Mouse (Mus musculus) adrenal gland, postnatal 25 days (tissue): ENCODE data around the gene Dnase2a. TPM values are rescaled to one million over a fixed set of nuclear protein-coding genes. Genes with fewer than 3 reads are reported as not detected.
"Not testable (repeated sequence)": the region's sequence is repeated elsewhere in the genome, so short reads cannot be mapped to it uniquely, and the experiment has no call there.

ENCODE experiments used
- DNase-seq: peaks from one replicate; pipeline ENCODE4 v3.0.0; 2021; ENCODE audit warnings: mixed read lengths
- total RNA-seq: library from RNA; stranded (reverse); gene quantifications from 2 replicates; pipeline ENCODE4 v1.2.3, GENCODE M21; 2021

Dnase2a gene
- total RNA-seq, 1 experiment from 2014 or later = 14.6 TPM

GRCm38 (mm10) chr8:84907979-84908378 is 381 bp upstream of the Dnase2a start:
- not testable (repeated sequence) for DNase-seq

GRCm38 (mm10) chr8:84909162-84909767 is 905 bp downstream of the Dnase2a start:
- no peak for DNase-seq

GRCm38 (mm10) chr8:84909949-84910348 is 1.6 kb downstream of the Dnase2a start:
- DNase-seq = no peak

- DNase-seq = no peak
Measured at GRCm38 (mm10) chr8:84910551-84910950, 2.2 kb downstream of the Dnase2a start.

GRCm38 (mm10) chr8:84911854-84912253 is 3.5 kb downstream of the Dnase2a start:
- DNase-seq = no peak

GRCm38 (mm10) chr8:84912391-84912790 is 4.0 kb downstream of the Dnase2a start:
- no peak for DNase-seq

- DNase-seq = peak; percentile 73
Measured at GRCm38 (mm10) chr8:84912895-84913501, 4.6 kb downstream of the Dnase2a start.

GRCm38 (mm10) chr8:84913502-84913900 is 5.1 kb downstream of the Dnase2a start:
- no peak for DNase-seq

- DNase-seq = no peak
Measured at GRCm38 (mm10) chr8:84913960-84914359, 5.6 kb downstream of the Dnase2a start.

- DNase-seq = no peak
Measured at GRCm38 (mm10) chr8:84915269-84915668, 6.9 kb downstream of the Dnase2a start.

GRCm38 (mm10) chr8:84917781-84918180 is 9.4 kb downstream of the Dnase2a start:
- DNase-seq = no peak

- DNase-seq = no peak
Measured at GRCm38 (mm10) chr8:84918646-84919045, 10.3 kb downstream of the Dnase2a start.

- DNase-seq = no peak
Measured at GRCm38 (mm10) chr8:84921596-84921995, 13.2 kb downstream of the Dnase2a start.

GRCm38 (mm10) chr8:84925557-84925956 is 17.2 kb downstream of the Dnase2a start:
- DNase-seq = no peak

GRCm38 (mm10) chr8:84927513-84927912 is 19.2 kb downstream of the Dnase2a start:
- no peak for DNase-seq

- peak; percentile 78 for DNase-seq
Measured at GRCm38 (mm10) chr8:84928456-84929306, 20.3 kb downstream of the Dnase2a start.

- DNase-seq = no peak
Measured at GRCm38 (mm10) chr8:84930582-84930981, 22.2 kb downstream of the Dnase2a start.

GRCm38 (mm10) chr8:84933767-84934559 is 25.6 kb downstream of the Dnase2a start:
- DNase-seq = no peak

- peak; percentile 27 for DNase-seq
Measured at GRCm38 (mm10) chr8:84934860-84935259, 26.5 kb downstream of the Dnase2a start.

- no peak for DNase-seq
Measured at GRCm38 (mm10) chr8:84935489-84935888, 27.1 kb downstream of the Dnase2a start.

- no peak for DNase-seq
Measured at GRCm38 (mm10) chr8:84936041-84936961, 27.9 kb downstream of the Dnase2a start.
